Mouse (Mus musculus) liver, embryonic 16.5 days (tissue): ENCODE data around the gene Fbxo2. TPM values are rescaled to one million over a fixed set of nuclear protein-coding genes. Genes with fewer than 3 reads are reported as not detected.
A peak's percentile ranks its signal among the peaks of the same experiment; 100 is the strongest.

ENCODE experiments used
- ATAC-seq: fragments of 200-750 bp; cut with Nextera tagmentation; 2 replicates; pipeline ENCODE4 v1.8.0; 2017; ENCODE audit warnings: low read depth, mild to moderate bottlenecking, moderate number of reproducible peaks, moderate library complexity
- H3K27ac ChIP-seq: fragments of 300-500 bp; sonication (generic); 2 replicates; pipeline ENCODE4 v1.5.1; 2014; ENCODE audit warnings: mild to moderate bottlenecking, low read length
- H3K27me3 ChIP-seq: fragments of 300-500 bp; sonication (generic); 2 replicates; pipeline ENCODE4 v1.6.1; 2014; ENCODE audit warnings: low read depth, low read length, mixed read lengths; ENCODE audit not compliant: control insufficient read depth, insufficient read depth
- H3K36me3 ChIP-seq: fragments of 300-500 bp; sonication (generic); 2 replicates; pipeline ENCODE4 v1.6.1; 2014; ENCODE audit warnings: mild to moderate bottlenecking; ENCODE audit not compliant: control insufficient read depth, insufficient read depth
- H3K4me1 ChIP-seq: fragments of 300-500 bp; sonication (generic); 2 replicates; pipeline ENCODE4 v1.6.1; 2014; ENCODE audit warnings: low read depth, low read length, mixed read lengths; ENCODE audit not compliant: control insufficient read depth
- H3K4me2 ChIP-seq: fragments of 300-500 bp; sonication (generic); 2 replicates; pipeline ENCODE4 v1.6.1; 2014; ENCODE audit warnings: low read depth, low read length, mixed read lengths
- H3K4me3 ChIP-seq: fragments of 300-500 bp; sonication (generic); 2 replicates; pipeline ENCODE4 v1.5.1; 2014; ENCODE audit warnings: low read depth, mild to moderate bottlenecking, low read length
- H3K9ac ChIP-seq: fragments of 300-500 bp; sonication (generic); 2 replicates; pipeline ENCODE4 v1.6.1; 2014; ENCODE audit warnings: low read depth, low read length
- H3K9me3 ChIP-seq: fragments of 300-500 bp; sonication (generic); replicated peaks from 2 replicates; pipeline ENCODE4 v1.6.1; 2016; ENCODE audit warnings: low read length; ENCODE audit not compliant: control insufficient read depth
- WGBS: fragments of 180-500 bp; shearing (Covaris S2); extraction: QIAGEN DNeasy Blood & Tissue Kit; methylation state at CpG from one replicate; pipeline ENCODE4 v1.1.7; 2014; ENCODE audit not compliant: insufficient replicate concordance; 5-methylcytosine and 5-hydroxymethylcytosine counted together
- polyA plus RNA-seq: library from polyadenylated mRNA; unstranded; fragments of >200 nt; fragmentation: Nextera tagmentation; extraction: Ambion mirVana; gene quantifications from 2 replicates; pipeline ENCODE4 v1.2.1, GENCODE M21; 2015

The Fbxo2 gene
- polyA plus RNA-seq, 1 experiment from 2014 or later, result not detected

DNA sequence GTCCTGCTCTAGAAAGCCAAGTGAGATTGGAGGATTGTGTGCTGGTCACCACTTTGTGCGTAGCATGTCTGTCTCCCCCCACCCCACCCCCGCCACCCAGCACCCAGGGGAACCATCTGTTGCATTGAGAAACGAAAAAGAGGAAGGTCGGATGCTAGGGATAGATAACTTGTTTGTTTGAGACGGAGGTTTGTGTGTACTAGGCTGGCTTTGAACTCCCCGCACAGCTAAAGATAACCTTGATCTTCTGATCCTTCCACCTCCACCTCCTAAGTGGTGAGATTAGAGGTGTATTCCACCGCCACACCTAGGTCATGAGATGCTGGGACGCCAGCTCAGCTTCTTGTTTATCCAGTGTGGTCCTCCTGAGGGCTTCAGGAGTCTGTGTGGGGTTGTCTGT is 25.4 kb upstream of the Fbxo2 start:
- Histone ChIP-seq H3K27me3 (peaks cover 46% of the 10 kb centered on the region), H3K4me1 (peaks cover 5% of the 10 kb centered on the region), H3K4me3 (no peak overlapping the region), H3K36me3 (no peaks in the 10 kb centered on the region), H3K9me3 (no peaks in the 10 kb centered on the region), H3K9ac (no peak overlapping the region), H3K27ac (no peak overlapping the region), H3K4me2 (no peak overlapping the region)
- 16% methylated on average over 8 of the region's 8 CpGs for WGBS
- no peak for ATAC-seq

DNA sequence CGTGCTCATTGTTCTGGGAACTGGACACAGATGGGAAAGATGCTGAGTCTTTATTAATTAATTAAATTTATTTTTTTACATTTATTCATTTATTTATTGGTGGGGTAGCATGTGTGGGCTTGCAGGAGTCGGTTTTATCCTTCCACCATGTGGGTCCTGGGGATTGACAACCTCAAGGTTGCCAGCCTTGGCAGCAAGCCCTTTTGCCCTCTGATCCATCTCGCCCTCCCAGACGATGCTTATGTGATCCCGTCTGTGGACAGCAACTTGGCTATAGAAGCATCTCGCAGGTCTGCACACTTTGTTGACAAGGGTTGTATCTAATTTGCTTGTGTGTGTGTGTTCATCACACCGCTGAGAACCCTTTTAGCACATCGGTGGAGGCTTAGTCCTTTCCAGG is 22.9 kb upstream of the Fbxo2 start:
- no peak overlapping the region for H3K27ac ChIP-seq
- no peak for ATAC-seq
- no peaks in the 10 kb centered on the region for H3K36me3 ChIP-seq
- peaks cover 21% of the 10 kb centered on the region for H3K27me3 ChIP-seq
- 57% methylated on average over 8 of the region's 8 CpGs for WGBS
- no peaks in the 10 kb centered on the region for H3K9me3 ChIP-seq
- H3K4me2 ChIP-seq, result no peak overlapping the region
- no peak overlapping the region for H3K9ac ChIP-seq
- peaks cover 13% of the 10 kb centered on the region for H3K4me1 ChIP-seq
- H3K4me3 ChIP-seq, result no peak overlapping the region

DNA sequence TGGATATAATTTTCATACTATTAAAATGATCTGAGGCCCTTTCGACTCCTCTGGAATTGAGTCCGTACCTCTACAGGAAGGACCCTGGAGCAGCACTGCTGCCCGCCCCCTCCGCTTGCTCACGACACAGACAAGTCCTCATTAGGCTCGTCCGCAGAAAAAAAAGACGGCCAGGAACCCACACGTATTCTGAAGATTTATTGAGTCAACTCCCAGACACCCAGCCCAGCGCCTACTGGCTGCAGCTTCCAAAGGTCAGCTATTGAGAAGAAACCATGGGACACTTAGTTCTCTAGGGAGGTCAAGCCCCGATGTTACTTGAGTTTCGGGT is 20.7 kb upstream of the Fbxo2 start:
- WGBS, result under 1% methylated on average over 12 of the region's 12 CpGs
- H3K4me3 ChIP-seq, result peak overlapping the region; percentile 79
- no peaks in the 10 kb centered on the region for H3K36me3 ChIP-seq
- H3K27me3 ChIP-seq, result peaks cover 18% of the 10 kb centered on the region
- H3K27ac ChIP-seq, result peak overlapping the region; percentile 66; the same call in 1 of the 2 replicates
- peak overlapping the region; percentile 96 for H3K4me2 ChIP-seq
- H3K9ac ChIP-seq, result peak overlapping the region; percentile 65
- peaks cover 13% of the 10 kb centered on the region for H3K4me1 ChIP-seq
- H3K9me3 ChIP-seq, result no peaks in the 10 kb centered on the region
- ATAC-seq, result peak; percentile 0; the same call in 1 of the 2 replicates

- under 1% methylated on average over 65 of the region's 65 CpGs for WGBS
- H3K4me3 ChIP-seq, result peak overlapping the region; percentile 79
- H3K4me1 ChIP-seq, result peaks cover 13% of the 10 kb centered on the region
- peaks cover 18% of the 10 kb centered on the region for H3K27me3 ChIP-seq
- H3K9ac ChIP-seq, result peak overlapping the region; percentile 65
- peak; percentile 93 for ATAC-seq
- H3K36me3 ChIP-seq, result no peaks in the 10 kb centered on the region
- H3K9me3 ChIP-seq, result no peaks in the 10 kb centered on the region
- peak overlapping the region; percentile 96 for H3K4me2 ChIP-seq
- H3K27ac ChIP-seq, result peak overlapping the region; percentile 66; the same call in 1 of the 2 replicates
Observed at GRCm38 (mm10) chr4:148140098-148141011, 20.1 kb upstream of the Fbxo2 start.

- ATAC-seq, result no peak
- 70% methylated on average over 5 of the region's 5 CpGs for WGBS
Observed at GRCm38 (mm10) chr4:148143721-148144120, 16.7 kb upstream of the Fbxo2 start.

DNA sequence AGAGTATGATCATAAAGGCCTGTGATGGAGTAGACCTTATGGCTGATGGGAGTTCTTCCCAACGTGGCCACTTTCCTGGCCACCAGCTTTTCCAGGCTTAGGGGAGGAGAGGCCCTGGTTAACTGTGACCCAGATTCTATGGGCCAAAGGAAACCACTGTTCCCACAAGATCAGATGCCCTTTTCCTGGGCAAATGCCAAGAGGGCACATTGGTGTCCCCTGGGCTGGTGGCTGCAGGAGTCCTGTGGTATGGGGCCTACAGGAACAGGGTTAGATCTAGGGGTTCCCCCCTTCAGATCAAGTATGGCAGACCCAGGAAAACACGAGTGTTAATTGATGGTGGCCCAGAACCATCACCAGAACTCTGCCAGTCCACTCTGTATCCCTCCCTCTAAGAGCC is 12.7 kb upstream of the Fbxo2 start:
- Histone ChIP-seq H3K27ac (no peak overlapping the region), H3K4me1 (peaks cover 11% of the 10 kb centered on the region), H3K9me3 (no peaks in the 10 kb centered on the region), H3K4me3 (no peak overlapping the region), H3K4me2 (no peak overlapping the region), H3K9ac (no peak overlapping the region), H3K27me3 (no peaks in the 10 kb centered on the region), H3K36me3 (no peaks in the 10 kb centered on the region)
- ATAC-seq, result no peak
- WGBS, result 63% methylated on average over 2 of the region's 2 CpGs

More at GRCm38 (mm10) chr4:148143721-148144120, 16.7 kb upstream of the Fbxo2 start:
- Histone ChIP-seq H3K9me3 (no peaks in the 10 kb centered on the region), H3K4me1 (peaks cover 13% of the 10 kb centered on the region), H3K9ac (no peak overlapping the region), H3K27me3 (peaks cover under 1% of the 10 kb centered on the region; the same call in 1 of the 2 replicates), H3K27ac (no peak overlapping the region), H3K4me2 (no peak overlapping the region), H3K36me3 (no peaks in the 10 kb centered on the region), H3K4me3 (no peak overlapping the region)

- Histone ChIP-seq H3K27ac (no peak overlapping the region), H3K27me3 (no peaks in the 10 kb centered on the region), H3K9me3 (no peaks in the 10 kb centered on the region), H3K36me3 (no peaks in the 10 kb centered on the region), H3K9ac (no peak overlapping the region), H3K4me2 (no peak overlapping the region), H3K4me1 (peaks cover 11% of the 10 kb centered on the region), H3K4me3 (no peak overlapping the region)
- 45% methylated on average over 12 of the region's 12 CpGs for WGBS
- no peak for ATAC-seq
Observed at GRCm38 (mm10) chr4:148149540-148149939, 10.9 kb upstream of the Fbxo2 start.

GRCm38 (mm10) chr4:148150242-148150641 is 10.2 kb upstream of the Fbxo2 start:
- WGBS, result 54% methylated on average over 7 of the region's 7 CpGs
- Histone ChIP-seq H3K4me1 (peaks cover 11% of the 10 kb centered on the region), H3K9ac (no peak overlapping the region), H3K4me3 (no peak overlapping the region), H3K27me3 (no peaks in the 10 kb centered on the region), H3K9me3 (no peaks in the 10 kb centered on the region), H3K27ac (no peak overlapping the region), H3K4me2 (no peak overlapping the region), H3K36me3 (no peaks in the 10 kb centered on the region)
- no peak for ATAC-seq

DNA sequence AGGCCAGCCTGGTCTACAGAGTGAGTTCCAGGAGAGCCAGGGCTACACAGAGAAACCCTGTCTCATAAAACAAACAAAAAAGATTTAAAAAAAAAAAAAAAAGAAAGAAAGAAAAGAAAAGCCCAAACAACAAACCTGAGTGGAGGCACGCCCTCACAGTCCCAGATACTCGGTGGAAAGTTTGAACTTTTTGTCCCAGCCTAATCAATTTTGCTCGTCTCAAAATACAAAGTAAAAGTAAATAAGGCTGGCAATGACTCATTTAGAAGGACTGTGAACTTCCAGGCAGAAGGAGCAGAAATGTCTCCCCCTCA is 9.5 kb upstream of the Fbxo2 start:
- H3K36me3 ChIP-seq, result no peaks in the 10 kb centered on the region
- H3K4me2 ChIP-seq, result peak overlapping the region; percentile 98
- WGBS, result 25% methylated on average over 3 of the region's 3 CpGs
- H3K27me3 ChIP-seq, result no peaks in the 10 kb centered on the region
- peak overlapping the region; percentile 75 for H3K4me3 ChIP-seq
- H3K9ac ChIP-seq, result peak overlapping the region; percentile 76
- no peak for ATAC-seq
- no peak overlapping the region; the same call in 1 of the 2 replicates for H3K27ac ChIP-seq
- peaks cover 11% of the 10 kb centered on the region for H3K4me1 ChIP-seq
- no peaks in the 10 kb centered on the region for H3K9me3 ChIP-seq
